Mouse (Mus musculus) hindbrain, embryonic 13.5 days (tissue): ENCODE results near the gene Phldb2. TPM values are rescaled to one million over a fixed set of nuclear protein-coding genes. Genes with fewer than 3 reads are reported as not detected.

Experiments
- ATAC-seq: fragments of 200-750 bp; cut with Nextera tagmentation; 2 replicates; pipeline ENCODE4 v1.8.0; 2017; ENCODE audit warnings: moderate TSS enrichment; ENCODE audit not compliant: low FRiP score
- H3K27ac ChIP-seq: fragments of 300-500 bp; sonication (generic); 2 replicates; pipeline ENCODE4 v1.5.1; 2015; ENCODE audit warnings: inconsistent platforms, mild to moderate bottlenecking, moderate library complexity
- H3K27me3 ChIP-seq: fragments of 300-500 bp; sonication (generic); 2 replicates; pipeline ENCODE4 v1.6.1; 2015; ENCODE audit warnings: mild to moderate bottlenecking, inconsistent platforms
- H3K36me3 ChIP-seq: fragments of 300-500 bp; sonication (generic); 2 replicates; pipeline ENCODE4 v1.6.1; 2015; ENCODE audit warnings: mild to moderate bottlenecking, inconsistent platforms
- H3K4me1 ChIP-seq: fragments of 300-500 bp; sonication (generic); replicated peaks from 2 replicates; pipeline ENCODE4 v1.6.1; 2015; ENCODE audit warnings: inconsistent platforms
- H3K4me2 ChIP-seq: fragments of 300-500 bp; sonication (generic); 2 replicates; pipeline ENCODE4 v1.6.1; 2015; ENCODE audit warnings: inconsistent platforms, mild to moderate bottlenecking, moderate library complexity
- H3K4me3 ChIP-seq: fragments of 300-500 bp; sonication (generic); 2 replicates; pipeline ENCODE4 v1.5.1; 2015; ENCODE audit warnings: mild to moderate bottlenecking, inconsistent platforms
- H3K9ac ChIP-seq: fragments of 300-500 bp; sonication (generic); 2 replicates; pipeline ENCODE4 v1.6.1; 2015; ENCODE audit warnings: mild to moderate bottlenecking, inconsistent platforms
- H3K9me3 ChIP-seq: fragments of 300-500 bp; sonication (generic); 2 replicates; pipeline ENCODE4 v1.6.1; 2016; ENCODE audit warnings: inconsistent platforms
- WGBS: fragments of 180-500 bp; shearing (Covaris S2); methylation state at CpG from one replicate; pipeline ENCODE4 v1.1.7; 2015; 5-methylcytosine and 5-hydroxymethylcytosine counted together
- polyA plus RNA-seq: library from polyadenylated mRNA; unstranded; fragments of >200 nt; fragmentation: Nextera tagmentation; extraction: Ambion mirVana; gene quantifications from 2 replicates; pipeline ENCODE4 v1.2.1, GENCODE M21; 2015

Phldb2 gene
- polyA plus RNA-seq, 1 experiment from 2014 or later: 12.5 TPM

- no peak overlapping the region for H3K4me2 ChIP-seq
Observed at GRCm38 (mm10) chr16:45795188-45795693, 158.2 kb downstream of the Phldb2 start.

DNA sequence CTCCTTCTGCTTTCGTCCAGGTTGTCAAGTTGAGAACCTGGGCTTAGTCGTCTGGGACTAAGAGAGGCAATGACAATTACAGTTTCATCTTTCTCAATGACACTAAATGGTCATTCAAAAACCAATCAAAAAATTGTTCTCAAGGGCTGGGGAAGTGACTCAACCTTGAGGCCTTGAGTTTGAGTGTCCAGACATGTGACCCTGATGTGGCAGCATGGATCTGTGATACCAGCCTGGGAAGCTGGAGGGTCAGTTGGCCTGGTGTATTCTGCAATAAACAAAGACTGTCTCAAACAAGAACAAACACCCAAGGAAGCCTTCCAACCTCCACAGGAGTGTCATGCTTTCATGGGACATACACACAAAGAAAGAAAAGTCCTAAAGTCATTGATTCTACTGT, 160.6 kb downstream of the Phldb2 start:
- Histone ChIP-seq H3K9me3 (no peaks in the 10 kb centered on the region), H3K4me3 (no peak overlapping the region), H3K4me2 (no peak overlapping the region), H3K36me3 (0 out of 2 replicates have a peak, but pooled peaks cover 2% of the 10 kb centered on the region), H3K4me1 (no peaks in the 10 kb centered on the region; the same call in 1 of the 2 replicates), H3K9ac (no peak overlapping the region), H3K27ac (no peak overlapping the region), H3K27me3 (no peaks in the 10 kb centered on the region)
- 93% methylated on average over 2 of the region's 2 CpGs for WGBS
- no peak for ATAC-seq

More at GRCm38 (mm10) chr16:45795188-45795693, 158.2 kb downstream of the Phldb2 start:
- Histone ChIP-seq H3K36me3 (0 out of 2 replicates have a peak, but pooled peaks cover 2% of the 10 kb centered on the region), H3K4me1 (no peaks in the 10 kb centered on the region; the same call in 1 of the 2 replicates), H3K27me3 (no peaks in the 10 kb centered on the region), H3K27ac (no peak overlapping the region), H3K9me3 (no peaks in the 10 kb centered on the region), H3K9ac (no peak overlapping the region), H3K4me3 (no peak overlapping the region)
- no peak for ATAC-seq
- WGBS: 89% methylated on average over 5 of the region's 5 CpGs

GRCm38 (mm10) chr16:45791286-45791685, 162.1 kb downstream of the Phldb2 start:
- Histone ChIP-seq H3K4me3 (no peak overlapping the region), H3K4me2 (no peak overlapping the region), H3K9me3 (no peaks in the 10 kb centered on the region), H3K9ac (no peak overlapping the region), H3K36me3 (0 out of 2 replicates have a peak, but pooled peaks cover 2% of the 10 kb centered on the region), H3K27me3 (no peaks in the 10 kb centered on the region), H3K27ac (no peak overlapping the region), H3K4me1 (no peaks in the 10 kb centered on the region)
- ATAC-seq: no peak
- WGBS: 64% methylated on average over 5 of the region's 5 CpGs

DNA sequence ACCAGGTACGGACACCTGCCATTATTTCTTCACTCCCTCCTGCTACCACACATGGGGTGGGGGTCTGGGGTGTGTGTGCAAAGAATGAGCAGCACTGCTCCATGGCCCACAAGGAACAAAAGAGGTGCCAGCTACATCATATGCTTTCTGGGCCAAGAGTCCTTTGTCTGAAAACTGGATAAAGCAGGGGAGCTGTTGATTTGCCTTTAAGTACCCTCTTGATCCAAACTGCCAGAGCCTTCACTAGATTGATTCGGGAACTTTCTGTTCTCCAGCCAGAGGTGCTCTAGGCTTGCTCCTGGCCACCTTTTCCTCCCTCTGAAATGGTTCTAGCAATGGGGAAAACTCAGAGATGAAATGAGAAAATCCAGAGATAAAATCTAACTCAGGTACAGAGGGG, 164.1 kb downstream of the Phldb2 start:
- H3K9me3 ChIP-seq: no peaks in the 10 kb centered on the region
- H3K4me2 ChIP-seq: no peak overlapping the region
- 93% methylated on average over 2 of the region's 2 CpGs for WGBS
- H3K36me3 ChIP-seq: 0 out of 2 replicates have a peak, but pooled peaks cover 2% of the 10 kb centered on the region
- no peaks in the 10 kb centered on the region for H3K4me1 ChIP-seq
- no peak for ATAC-seq
- H3K27ac ChIP-seq: no peak overlapping the region
- H3K27me3 ChIP-seq: no peaks in the 10 kb centered on the region
- no peak overlapping the region for H3K4me3 ChIP-seq
- no peak overlapping the region for H3K9ac ChIP-seq

DNA sequence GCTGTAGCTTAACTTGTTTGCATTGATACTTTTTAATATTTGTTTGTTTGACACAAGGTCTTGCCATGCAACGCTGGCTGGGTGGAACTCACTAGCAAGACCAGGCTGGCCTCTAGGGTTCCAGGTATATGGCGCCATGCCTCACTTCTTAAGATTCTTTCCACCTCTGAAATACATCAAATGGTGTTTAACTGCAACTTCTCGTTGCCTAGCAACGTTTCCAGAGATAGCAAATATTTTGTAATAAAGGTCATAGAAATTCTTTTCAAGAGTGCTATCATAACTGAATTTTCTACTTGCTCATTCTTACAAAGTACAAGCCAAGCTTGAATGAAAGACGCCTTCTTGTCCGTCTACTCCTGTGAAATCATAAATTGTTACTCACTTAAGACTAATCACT, 165.7 kb downstream of the Phldb2 start:
- Histone ChIP-seq H3K4me2 (no peak overlapping the region), H3K4me1 (no peaks in the 10 kb centered on the region), H3K27me3 (no peaks in the 10 kb centered on the region), H3K9ac (no peak overlapping the region), H3K27ac (no peak overlapping the region), H3K36me3 (no peaks in the 10 kb centered on the region), H3K4me3 (no peak overlapping the region), H3K9me3 (no peaks in the 10 kb centered on the region)
- WGBS: 91% methylated on average over 6 of the region's 6 CpGs
- ATAC-seq: no peak

DNA sequence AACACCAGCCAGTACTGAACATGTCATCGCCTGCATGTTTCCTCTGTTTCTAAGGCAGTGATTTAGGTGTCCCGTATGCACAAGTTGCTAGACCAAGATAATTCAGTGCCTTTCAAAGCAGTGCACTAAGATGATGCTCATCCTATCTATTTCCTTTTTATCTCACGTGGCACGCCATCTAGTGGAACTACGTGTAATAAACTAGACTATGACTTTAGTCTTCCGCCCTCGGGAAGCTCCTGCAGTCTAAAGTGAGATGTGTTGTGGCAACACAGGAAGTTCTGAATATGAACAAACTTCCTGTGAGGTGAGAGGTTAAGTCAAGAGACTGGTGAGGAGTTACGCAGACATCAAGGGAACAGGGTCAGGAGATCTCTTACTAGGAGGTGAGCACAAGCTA, 166.8 kb downstream of the Phldb2 start:
- Histone ChIP-seq H3K9ac (no peak overlapping the region), H3K4me2 (no peak overlapping the region), H3K9me3 (no peaks in the 10 kb centered on the region), H3K36me3 (no peaks in the 10 kb centered on the region), H3K4me3 (no peak overlapping the region), H3K27me3 (no peaks in the 10 kb centered on the region), H3K4me1 (no peaks in the 10 kb centered on the region), H3K27ac (no peak overlapping the region)
- WGBS: 40% methylated on average over 8 of the region's 8 CpGs
- no peak for ATAC-seq

DNA sequence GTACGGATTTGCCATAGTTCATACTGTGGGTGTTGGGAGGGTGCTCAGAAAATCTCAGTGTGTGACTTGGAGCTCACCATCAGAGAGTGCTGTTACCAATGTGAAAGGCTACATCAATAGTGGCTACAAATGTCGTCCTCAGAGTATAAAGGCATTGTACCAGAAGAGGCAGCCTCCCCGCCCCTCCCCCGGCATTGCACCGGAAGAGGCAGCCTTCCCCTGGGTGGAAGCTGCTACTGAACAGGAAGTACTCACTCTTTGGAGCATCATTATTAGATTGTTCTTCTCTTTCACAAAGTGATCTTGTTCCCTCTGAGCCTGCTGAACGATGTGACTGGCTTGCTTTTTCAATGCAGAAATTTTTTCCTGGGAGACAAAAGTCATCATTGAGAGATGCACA, 173.4 kb downstream of the Phldb2 start:
- Histone ChIP-seq H3K27ac (no peak overlapping the region), H3K4me3 (no peak overlapping the region), H3K27me3 (no peaks in the 10 kb centered on the region), H3K36me3 (peaks cover 25% of the 10 kb centered on the region), H3K9me3 (no peaks in the 10 kb centered on the region), H3K4me2 (no peak overlapping the region), H3K9ac (no peak overlapping the region), H3K4me1 (no peaks in the 10 kb centered on the region)
- no peak for ATAC-seq
- WGBS: 74% methylated on average over 6 of the region's 6 CpGs

GRCm38 (mm10) chr16:45774813-45775212, 178.6 kb downstream of the Phldb2 start:
- 78% methylated on average over 5 of the region's 5 CpGs for WGBS
- ATAC-seq: no peak

DNA sequence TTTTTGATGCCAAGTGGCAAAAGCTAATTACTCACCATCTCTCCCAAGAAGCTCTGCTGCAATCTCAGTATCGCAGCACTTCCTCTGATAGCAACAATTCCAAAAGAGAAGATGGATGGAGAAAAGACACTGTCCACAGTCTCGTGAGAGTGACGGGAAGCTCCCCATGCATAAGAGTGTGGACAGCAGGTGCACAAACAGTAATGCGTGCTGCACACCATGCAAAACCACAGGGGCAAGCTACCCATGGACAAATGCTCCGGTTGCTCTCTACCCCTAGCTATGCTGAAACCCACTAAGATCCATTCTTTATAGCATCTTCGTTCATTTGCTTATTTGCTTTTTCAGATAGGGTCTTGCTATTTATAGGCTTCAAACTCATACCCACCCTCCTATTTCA, 182.5 kb downstream of the Phldb2 start:
- no peak for ATAC-seq
- WGBS: 91% methylated on average over 6 of the region's 6 CpGs
- Histone ChIP-seq H3K27me3 (no peaks in the 10 kb centered on the region), H3K27ac (no peak overlapping the region), H3K9me3 (no peaks in the 10 kb centered on the region), H3K4me2 (no peak overlapping the region), H3K36me3 (peaks cover 10% of the 10 kb centered on the region), H3K9ac (no peak overlapping the region), H3K4me1 (0 out of 2 replicates have a peak, but pooled peaks cover 7% of the 10 kb centered on the region), H3K4me3 (no peak overlapping the region)

More at GRCm38 (mm10) chr16:45774813-45775212, 178.6 kb downstream of the Phldb2 start:
- Histone ChIP-seq H3K9me3 (no peaks in the 10 kb centered on the region), H3K36me3 (peaks cover 30% of the 10 kb centered on the region), H3K27ac (no peak overlapping the region), H3K4me1 (no peaks in the 10 kb centered on the region), H3K27me3 (no peaks in the 10 kb centered on the region), H3K4me2 (no peak overlapping the region), H3K9ac (no peak overlapping the region), H3K4me3 (no peak overlapping the region)

GRCm38 (mm10) chr16:45767853-45768640, 185.4 kb downstream of the Phldb2 start:
- H3K36me3 ChIP-seq: peaks cover 7% of the 10 kb centered on the region
- H3K4me1 ChIP-seq: 0 out of 2 replicates have a peak, but pooled peaks cover 7% of the 10 kb centered on the region
- H3K4me3 ChIP-seq: no peak overlapping the region
- no peak for ATAC-seq
- H3K27ac ChIP-seq: no peak overlapping the region
- no peaks in the 10 kb centered on the region for H3K9me3 ChIP-seq
- 62% methylated on average over 10 of the region's 10 CpGs for WGBS
- no peak overlapping the region for H3K9ac ChIP-seq
- H3K4me2 ChIP-seq: no peak overlapping the region
- H3K27me3 ChIP-seq: no peaks in the 10 kb centered on the region

- Histone ChIP-seq H3K36me3 (peaks cover 7% of the 10 kb centered on the region), H3K4me2 (no peak overlapping the region), H3K9ac (no peak overlapping the region), H3K4me3 (no peak overlapping the region), H3K27me3 (no peaks in the 10 kb centered on the region), H3K27ac (no peak overlapping the region), H3K4me1 (0 out of 2 replicates have a peak, but pooled peaks cover 7% of the 10 kb centered on the region), H3K9me3 (no peaks in the 10 kb centered on the region)
- 59% methylated on average over 4 of the region's 4 CpGs for WGBS
- ATAC-seq: no peak
Observed at GRCm38 (mm10) chr16:45767434-45767833, 186.0 kb downstream of the Phldb2 start.

DNA sequence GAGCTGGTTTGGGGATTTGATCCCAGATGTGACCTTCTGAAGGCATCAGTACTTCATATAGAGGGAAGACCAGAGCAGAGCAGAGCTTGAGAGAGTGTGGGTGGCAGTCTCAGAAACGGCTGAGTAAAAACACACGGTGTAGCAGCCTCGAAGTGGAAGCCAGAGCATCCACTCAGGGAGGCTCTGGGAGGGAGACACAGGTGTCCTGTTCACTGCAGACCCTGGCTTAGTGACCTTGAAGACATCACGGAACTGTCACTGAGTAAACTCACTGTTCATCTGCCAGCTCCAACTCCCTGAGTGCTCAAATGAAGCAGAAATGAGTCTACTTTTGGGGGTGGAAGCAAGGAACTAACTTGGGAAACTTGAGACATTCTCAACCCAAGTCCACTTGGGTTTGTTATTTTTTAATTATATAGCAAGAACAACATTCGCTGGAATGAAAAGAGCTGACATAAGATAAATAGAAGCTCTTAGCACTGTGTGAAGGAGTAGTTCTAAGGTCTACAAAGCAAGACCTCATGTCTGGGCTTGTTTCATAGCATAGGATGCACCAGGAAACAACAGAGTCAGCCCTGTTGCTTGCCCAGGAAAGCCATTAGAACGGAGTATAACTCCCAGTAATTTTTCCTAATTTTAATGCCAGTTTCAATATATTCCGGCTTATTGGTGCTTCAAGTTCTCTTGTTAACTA, 187.4 kb downstream of the Phldb2 start:
- Histone ChIP-seq H3K36me3 (peaks cover 8% of the 10 kb centered on the region; the same call in 1 of the 2 replicates), H3K4me1 (0 out of 2 replicates have a peak, but pooled peaks cover 7% of the 10 kb centered on the region), H3K4me3 (no peak overlapping the region), H3K9me3 (no peaks in the 10 kb centered on the region), H3K27me3 (no peaks in the 10 kb centered on the region), H3K27ac (no peak overlapping the region), H3K4me2 (no peak overlapping the region), H3K9ac (no peak overlapping the region)
- 89% methylated on average over 7 of the region's 7 CpGs for WGBS
- no peak for ATAC-seq
